Mouse (Mus musculus) thymus, postnatal 4 days (tissue): ENCODE results near the gene Notum.

Experiments
- DNase-seq: peaks from one replicate; pipeline ENCODE4 v3.0.0; 2021

Notum gene

GRCm38 (mm10) chr11:120632559-120633519 lies 28.1 kb downstream of the Notum start:
- DNase-seq: peak; percentile 66

- no peak for DNase-seq
Observed at GRCm38 (mm10) chr11:120631726-120632448, 29.1 kb downstream of the Notum start.

DNA sequence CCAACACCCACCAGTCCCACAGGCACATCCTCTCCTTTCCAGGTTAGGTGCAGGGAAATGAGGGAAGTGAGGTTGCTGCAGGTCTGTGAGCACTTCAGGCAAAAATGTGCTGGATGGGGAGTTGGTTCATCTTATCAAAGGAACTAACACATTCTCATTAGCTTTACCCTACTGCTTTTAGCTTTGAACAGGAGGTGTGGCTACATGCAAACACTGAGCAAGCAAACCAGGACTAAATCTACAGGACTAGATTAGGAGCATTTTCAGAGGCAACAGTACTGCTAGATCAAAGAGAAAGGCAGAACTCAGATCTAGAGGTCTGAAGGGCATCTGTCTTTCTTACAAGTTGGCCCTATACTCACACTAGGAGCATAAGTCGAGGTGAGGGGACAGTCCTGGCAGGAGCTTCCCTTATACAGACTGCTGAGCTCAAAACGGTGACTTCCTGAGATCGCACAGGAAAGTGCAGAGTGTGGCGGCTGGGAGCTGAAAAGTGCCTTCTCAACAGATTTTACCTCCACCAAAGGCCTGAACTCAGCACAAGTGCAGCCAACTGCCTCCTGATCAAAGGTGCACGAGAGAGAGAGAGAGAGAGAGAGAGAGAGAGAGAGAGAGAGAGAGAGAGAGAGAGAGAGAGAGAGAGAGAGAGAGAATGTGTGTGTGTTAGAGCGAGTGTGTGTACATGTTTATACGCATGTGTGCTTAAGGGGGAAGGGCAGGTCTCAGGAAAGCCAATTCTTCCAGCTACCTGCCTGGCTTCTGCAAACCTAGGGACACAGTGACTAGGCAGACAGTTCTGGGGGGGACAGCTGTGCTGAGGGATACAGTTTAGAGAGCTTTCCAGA lies 29.9 kb downstream of the Notum start:
- peak; percentile 57 for DNase-seq

GRCm38 (mm10) chr11:120630401-120630871 lies 30.5 kb downstream of the Notum start:
- peak; percentile 31 for DNase-seq

- peak; percentile 60 for DNase-seq
Observed at GRCm38 (mm10) chr11:120629911-120630310, 31.1 kb downstream of the Notum start.

DNA sequence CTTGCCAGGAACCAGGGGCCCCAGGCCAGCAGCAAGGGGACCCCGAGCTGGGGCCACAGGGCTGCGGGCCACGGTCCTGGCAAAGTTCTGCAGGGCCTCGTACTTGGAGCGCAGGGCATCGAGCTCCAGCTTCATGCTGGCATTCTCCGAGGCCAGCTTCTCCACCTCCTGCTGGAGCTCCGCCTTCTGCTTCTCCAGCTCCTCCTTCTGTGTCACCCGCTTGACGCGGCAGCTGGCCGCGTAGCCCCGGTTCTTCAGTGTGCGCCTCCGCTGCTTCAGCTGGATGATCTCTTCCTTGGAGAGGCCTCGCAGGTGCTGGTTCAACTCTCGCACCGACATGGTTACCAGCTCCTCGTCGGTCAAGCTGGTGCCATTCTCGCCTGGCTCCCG lies 31.6 kb downstream of the Notum start:
- peak; percentile 83 for DNase-seq

- DNase-seq: peak; percentile 39
Observed at GRCm38 (mm10) chr11:120628601-120629340, 32.2 kb downstream of the Notum start.

- DNase-seq: peak; percentile 73
Observed at GRCm38 (mm10) chr11:120627468-120628300, 33.3 kb downstream of the Notum start.

DNA sequence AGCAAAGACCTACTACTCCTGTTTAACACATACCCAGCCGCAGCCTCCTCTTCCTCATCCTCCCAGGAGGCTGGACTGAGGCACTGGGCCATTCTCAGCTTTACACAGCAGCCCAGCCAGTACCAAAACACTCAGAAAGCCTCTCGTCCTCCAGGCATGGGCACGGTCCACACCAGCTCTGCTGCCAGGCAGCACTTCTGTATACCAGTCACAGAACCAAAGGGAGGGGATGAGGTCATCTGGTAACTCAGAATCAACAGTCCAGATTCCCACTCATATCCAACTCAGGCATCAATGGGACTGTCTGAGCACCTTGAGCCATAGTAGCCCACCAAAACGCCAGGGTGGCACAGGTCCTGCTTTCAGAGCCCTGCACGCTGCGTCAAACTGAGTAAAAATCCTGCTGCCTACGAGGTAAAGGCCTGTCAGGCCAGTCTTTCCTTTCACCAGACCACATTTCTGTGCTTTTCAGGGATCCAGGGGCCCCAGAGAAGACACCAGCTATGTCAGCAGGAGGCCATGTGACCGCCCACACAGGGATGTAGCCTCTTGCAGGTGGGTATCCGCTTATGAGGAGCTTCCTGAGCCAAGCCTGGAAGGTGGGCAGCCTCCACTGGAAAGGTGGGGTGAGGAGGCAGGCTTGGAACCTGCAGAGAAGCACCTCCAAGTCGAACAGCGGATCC lies 34.0 kb downstream of the Notum start:
- no peak for DNase-seq

- peak; percentile 49 for DNase-seq
Observed at GRCm38 (mm10) chr11:120625152-120625775, 35.7 kb downstream of the Notum start, which contains the start of gene Sirt7. Gene Sirt7 (minus strand): TSS chr11:120625240.

DNA sequence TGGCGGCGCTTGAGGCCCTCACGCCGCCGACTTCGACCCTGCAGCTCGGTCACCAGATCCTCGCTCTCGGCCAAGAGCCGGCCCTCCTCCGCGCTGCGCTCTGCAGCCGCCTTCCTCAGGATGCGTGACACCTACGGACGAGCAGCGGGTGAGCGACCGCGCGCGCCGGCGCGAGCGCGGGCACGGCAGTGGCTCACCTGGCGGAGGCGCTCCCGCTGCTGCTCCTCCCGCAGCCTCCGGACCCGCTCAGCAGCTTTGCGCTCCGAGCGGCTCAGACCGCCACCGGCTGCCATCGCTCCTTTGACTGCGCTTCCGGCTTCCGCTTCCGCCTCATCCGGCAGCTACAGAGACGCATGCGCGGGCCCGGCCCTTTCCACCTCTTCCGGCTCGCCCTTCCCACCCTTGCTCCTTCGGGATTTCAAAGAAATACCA lies 36.3 kb downstream of the Notum start:
- DNase-seq: peak; percentile 93

DNA sequence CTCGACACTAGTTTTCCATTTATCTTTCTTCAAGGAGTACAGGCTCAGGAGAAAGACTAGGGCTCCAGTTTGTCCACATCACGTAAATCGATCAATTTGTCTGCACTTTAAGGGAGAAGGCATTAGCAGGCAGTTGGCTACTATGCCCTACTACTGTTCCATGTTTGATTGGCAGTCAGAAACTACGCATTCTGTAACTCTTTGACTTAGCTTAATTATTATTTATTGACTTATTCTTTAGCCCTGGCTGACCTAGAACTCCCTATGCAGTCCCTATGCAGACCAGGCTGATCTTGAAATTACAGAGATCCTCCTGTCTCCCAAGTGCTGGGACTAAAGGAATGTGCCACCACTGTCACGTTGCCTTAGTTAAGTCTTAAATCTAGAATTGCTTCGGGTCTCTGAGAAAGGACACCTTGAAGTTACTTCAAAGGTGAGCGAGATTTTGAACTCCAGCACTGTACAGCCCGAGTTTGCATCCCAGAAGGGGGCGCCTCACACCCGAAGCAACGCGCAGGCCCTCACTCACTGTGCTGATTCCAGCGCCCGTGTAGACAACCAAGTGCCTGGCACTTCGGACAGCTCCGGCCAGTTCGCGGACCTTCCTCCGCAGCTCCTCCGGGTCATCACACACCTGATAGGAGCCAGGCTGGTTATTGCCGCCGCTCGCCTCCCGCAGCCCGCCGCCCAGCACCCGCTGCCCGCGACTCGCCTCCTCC lies 36.9 kb downstream of the Notum start:
- peak; percentile 91 for DNase-seq

- DNase-seq: no peak
Observed at GRCm38 (mm10) chr11:120622805-120623204, 38.2 kb downstream of the Notum start.

- no peak for DNase-seq
Observed at GRCm38 (mm10) chr11:120620195-120620594, 40.8 kb downstream of the Notum start.

DNA sequence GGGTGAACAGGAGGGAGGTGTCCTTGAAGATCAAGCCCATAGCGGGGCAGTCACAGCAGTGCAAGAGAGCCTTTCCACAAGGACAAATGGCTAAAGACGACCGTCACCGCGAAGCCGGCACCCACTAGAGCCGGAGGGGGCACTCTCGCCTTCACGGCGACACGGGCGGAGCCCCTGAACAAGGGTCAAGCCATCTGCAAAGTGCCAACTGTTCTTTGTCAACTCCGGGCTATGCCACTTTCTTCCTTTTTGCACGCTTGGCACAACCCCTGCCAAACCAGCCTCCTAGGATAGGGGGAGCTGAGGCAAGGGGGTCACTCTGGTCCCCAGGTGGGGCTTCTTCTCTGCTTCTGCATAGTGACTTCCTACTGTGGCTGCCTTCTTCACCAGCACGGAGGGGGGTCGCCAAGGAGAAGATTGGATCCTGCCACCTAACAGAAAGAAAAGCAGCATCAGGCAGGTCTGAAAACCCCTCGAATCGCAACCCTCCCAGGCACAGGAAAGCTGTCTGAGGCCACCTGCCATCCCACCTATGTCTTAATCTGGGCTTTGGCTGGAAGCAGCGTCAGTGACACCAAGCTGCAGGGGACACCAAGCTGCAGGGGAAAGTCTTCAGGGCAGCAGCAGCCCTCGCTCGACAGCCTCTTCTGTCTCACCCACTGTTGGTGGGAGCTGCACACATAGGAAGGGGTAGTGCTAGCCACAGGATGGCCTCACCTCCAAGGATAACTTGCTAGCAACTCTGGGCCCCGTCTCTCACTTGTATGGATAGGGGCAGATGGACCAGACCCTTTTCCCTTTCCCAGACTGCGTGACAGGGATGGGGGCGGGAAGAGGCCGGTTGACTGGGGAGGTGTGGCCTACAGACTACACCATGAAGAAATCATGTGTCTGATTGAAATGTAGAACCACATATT lies 42.1 kb downstream of the Notum start:
- no peak for DNase-seq

DNA sequence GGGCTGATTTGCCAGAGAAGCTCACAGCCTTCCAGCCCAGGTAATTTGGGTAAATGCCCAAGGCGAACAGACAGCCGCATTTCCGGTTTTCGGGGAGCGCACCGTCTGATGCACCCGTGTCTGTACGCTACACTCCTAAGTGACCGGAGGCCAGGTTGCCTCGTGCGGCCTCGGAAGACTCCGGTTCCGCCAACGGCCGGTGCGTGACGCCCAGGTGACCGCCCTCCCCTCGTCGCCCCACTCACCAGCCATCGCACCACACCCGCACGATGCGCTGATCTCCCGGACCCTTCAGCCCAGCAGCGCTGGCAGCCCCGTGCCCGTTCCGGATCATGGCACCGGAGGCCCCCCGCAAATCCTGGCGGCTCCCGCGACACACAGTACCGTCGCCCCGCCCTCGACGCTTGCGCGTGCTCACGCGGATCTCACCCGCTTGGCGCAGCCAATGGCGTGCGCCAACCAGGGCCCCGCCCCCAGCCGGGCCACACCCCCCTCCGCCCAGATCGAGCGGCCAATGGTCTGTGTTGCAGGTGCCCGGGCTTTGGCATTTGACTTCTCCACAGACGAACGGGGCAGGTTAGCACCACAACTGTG lies 43.4 kb downstream of the Notum start, which contains the start of gene Pcyt2:
Gene Pcyt2, minus strand, starts transcription at position 418 of the 594 bp plus-strand sequence.
- peak; percentile 97 for DNase-seq

GRCm38 (mm10) chr11:120616617-120617294 lies 44.2 kb downstream of the Notum start:
- DNase-seq: no peak
